Mouse (Mus musculus) WW6 (cell line): ENCODE results near the gene Rps24.
"Not testable (repeated sequence)": the region's sequence is repeated elsewhere in the genome, so short reads cannot be mapped to it uniquely, and the experiment has no call there.

Source experiments
- DNase-seq: peaks from one replicate; pipeline ENCODE4 v3.0.0-alpha.2; 2013; ENCODE audit warnings: low read depth, low spot score

Gene Rps24

DNA sequence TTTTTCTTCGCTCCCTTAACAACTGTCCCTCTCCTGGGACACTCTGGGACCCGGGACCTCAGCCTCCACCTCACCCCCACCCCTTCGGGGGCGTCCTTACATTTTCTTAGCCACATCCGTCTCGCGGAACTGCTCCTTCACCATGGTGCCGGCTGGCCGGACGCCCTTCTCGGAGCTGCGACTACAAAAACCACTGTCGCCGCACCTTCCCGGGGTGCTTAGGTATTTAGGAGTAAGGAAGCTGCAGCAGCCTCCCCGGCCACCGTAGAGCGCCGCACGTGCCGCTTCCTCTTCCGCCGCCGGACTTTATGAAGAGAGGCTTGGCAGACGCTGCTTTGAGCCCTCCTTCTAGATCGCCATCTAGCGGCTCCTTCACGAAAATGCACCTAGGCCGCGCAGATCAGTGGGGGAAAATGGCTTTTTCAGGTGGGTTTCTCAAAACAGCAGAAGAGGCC is at the start of gene Rps24, which contains the start of gene Polr3a:
Gene Rps24 (plus strand): TSS at position 353 of the 455 bp plus-strand sequence.
Gene Polr3a (minus strand): TSS at position 286 of the 455 bp plus-strand sequence.
- peak; percentile 87 for DNase-seq

GRCm38 (mm10) chr14:24443529-24443928 is 43.4 kb upstream of the Rps24 start:
- DNase-seq: not testable (repeated sequence)

GRCm38 (mm10) chr14:24458191-24458590 is 28.7 kb upstream of the Rps24 start:
- DNase-seq: no peak

DNA sequence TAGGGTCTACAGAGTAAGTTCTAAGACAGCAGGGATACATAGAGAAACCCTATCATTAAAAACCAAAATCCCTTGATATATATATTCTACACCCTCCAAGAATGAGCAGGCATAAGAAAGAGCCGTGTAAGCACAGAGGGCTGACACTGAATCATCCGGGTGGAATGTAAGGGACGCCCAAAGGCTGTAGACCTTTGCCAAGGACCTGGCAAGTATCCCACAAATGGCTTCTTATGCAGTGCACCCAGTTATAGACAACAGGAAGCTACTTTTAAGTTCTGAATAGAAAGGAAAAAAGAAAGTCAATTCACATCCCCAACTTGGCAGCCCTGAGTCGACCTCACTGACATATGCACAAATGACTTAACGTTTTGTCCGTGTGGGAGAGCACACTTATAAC is 18.1 kb upstream of the Rps24 start:
- no peak for DNase-seq

GRCm38 (mm10) chr14:24486241-24486767 is 621 bp upstream of the Rps24 start:
- no peak for DNase-seq

GRCm38 (mm10) chr14:24489772-24490171 is 2.8 kb downstream of the Rps24 start:
- DNase-seq: not testable (repeated sequence)

DNA sequence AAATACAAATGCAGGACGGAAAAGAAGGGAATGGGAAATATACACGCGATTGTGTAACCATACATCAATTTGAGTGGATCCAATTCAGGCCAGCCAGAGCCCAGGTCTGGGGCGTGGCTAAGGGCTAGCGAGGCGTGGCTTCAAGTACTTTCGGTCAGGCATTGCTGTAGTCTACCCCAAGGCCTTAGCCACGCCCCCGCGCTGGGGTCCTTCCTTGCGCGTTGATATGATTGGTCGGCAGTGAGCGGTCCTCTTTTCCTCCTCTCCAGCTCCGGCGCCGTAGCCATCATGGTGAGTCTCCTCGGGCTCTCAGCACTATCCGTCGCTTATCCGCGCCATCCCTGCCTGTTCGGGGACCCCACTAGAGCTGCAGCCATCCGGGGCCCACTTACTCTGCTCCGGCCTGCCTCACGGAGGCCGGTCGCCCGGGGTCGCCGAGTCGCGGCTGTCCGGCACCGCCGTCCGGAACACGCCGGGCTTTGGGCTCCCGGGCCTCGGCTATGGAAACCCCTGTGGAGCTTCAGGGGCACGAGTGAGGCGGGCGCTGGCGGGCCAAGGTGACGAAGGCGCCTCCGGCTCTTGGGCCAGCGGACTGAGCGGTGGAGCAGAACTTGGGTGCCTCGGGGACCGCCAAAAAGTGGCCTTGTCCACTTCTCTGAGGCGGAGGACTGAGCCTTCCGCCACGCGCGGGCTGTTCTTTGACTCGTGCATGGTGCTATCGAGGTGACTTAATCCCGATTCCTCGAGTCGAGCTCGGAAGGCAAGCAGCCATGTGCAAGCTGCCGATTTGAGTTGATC is 3.7 kb downstream of the Rps24 start:
- DNase-seq: peak; percentile 85

DNA sequence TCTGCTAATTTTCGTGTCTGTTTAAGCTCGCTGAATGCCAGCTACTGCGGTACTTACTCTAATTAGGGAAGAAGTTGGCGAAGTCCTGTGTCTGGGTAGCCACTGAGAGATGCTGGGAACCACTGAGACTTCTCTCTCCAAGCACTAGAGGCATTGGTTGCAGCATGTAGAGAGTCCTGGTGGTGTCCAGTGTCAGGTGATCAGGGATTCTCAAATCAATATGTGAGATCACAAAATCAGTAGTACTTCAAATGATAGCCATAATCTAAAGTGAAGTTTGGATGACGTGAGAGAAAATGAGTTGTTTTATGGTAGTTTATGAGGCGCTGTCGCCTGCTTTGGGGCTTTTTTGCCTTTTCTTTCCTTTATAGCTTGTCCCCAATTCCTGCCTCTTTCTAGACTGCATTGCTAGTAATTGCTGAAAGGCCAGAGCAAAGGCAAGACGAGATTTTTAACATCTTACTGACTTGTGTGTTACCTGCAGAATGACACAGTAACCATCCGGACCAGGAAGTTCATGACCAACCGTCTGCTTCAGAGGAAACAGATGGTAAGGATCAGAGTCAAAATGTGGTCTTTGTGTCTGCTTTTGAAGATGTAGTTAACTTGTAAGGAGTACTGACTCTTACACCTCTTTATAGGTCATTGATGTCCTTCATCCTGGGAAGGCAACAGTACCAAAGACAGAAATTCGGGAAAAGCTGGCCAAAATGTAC is 4.5 kb downstream of the Rps24 start:
- no peak for DNase-seq

DNA sequence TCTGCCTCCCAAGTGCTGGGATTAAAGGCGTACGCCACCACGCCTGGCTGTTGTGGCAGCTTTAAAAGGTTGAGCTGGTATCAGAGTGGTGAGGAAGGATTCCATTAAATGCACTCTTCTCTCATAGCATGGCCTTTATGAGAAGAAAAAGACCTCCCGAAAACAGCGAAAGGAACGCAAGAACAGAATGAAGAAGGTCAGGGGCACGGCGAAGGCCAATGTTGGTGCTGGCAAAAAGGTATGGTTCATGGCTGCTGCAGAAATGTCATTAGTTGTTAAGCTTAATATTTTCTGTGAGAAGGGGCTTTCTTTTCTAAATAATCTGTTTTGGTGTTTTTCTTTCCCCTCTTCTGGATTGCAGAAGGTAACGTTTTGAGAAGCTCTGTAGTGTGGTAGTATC is 6.3 kb downstream of the Rps24 start:
- no peak for DNase-seq

DNA sequence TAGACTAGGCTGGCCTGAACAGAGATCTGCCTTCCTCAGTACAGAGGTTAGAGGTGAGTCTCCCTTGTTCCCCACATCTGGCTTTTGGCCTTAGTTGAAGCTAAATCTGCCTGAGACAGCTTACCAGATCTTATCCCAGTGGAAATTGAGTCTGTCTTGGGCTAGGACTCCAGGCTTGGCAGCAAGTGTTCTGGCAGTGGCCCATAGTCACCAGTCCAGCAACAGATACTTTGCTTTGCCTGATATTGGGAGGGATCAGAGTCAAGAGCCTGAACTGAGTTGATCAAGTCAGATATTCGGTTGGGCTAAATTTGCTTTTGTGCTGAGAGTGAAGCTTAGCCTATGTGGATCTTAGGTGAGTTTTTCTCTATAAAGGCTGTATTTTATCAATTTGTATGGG is 9.6 kb downstream of the Rps24 start:
- no peak for DNase-seq

- DNase-seq: no peak
Measured at GRCm38 (mm10) chr14:24497443-24497842, 10.5 kb downstream of the Rps24 start.

GRCm38 (mm10) chr14:24498561-24499255 is 11.8 kb downstream of the Rps24 start:
- DNase-seq: no peak

- DNase-seq: no peak
Measured at GRCm38 (mm10) chr14:24499478-24499877, 12.6 kb downstream of the Rps24 start.

DNA sequence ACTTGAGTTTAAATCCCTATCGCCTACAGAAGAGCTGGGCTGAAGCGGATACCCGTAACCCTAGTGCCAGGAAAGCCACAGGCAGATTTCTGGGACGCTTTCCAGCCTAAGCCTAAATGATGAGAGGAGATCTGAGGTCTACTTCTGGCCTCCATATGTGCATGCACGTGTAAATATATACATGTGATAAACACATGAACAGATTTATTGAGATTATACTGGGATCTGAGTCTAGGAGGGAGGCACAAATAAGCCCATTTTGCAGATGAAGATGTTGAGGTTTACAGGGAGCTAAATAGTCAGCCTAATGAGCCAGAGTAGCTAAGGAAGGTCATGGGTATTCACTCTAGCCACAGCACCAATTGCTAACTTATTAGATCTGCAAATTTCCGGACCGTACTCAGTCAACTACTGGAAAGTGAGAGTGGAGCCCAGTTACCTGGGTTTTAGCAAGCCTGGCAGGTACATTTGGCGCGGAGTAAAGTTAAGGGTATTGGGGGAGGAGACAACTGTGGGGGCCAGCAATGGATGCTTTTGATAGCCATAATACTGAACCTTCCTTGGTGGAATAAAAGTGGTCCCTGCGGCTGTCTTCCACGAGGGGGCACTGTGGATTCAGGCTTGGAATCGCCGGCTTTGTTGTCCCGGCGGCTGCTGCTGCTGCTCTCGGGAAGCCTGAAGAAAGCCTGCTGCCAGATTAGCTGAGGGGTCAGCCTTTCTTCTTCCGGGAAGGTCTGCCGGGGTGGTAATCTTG is 13.3 kb downstream of the Rps24 start:
- DNase-seq: no peak

GRCm38 (mm10) chr14:24500845-24501186 is 13.9 kb downstream of the Rps24 start:
- no peak for DNase-seq

GRCm38 (mm10) chr14:24501256-24501655 is 14.3 kb downstream of the Rps24 start:
- no peak for DNase-seq

- no peak for DNase-seq
Measured at GRCm38 (mm10) chr14:24507452-24508069, 20.6 kb downstream of the Rps24 start.

DNA sequence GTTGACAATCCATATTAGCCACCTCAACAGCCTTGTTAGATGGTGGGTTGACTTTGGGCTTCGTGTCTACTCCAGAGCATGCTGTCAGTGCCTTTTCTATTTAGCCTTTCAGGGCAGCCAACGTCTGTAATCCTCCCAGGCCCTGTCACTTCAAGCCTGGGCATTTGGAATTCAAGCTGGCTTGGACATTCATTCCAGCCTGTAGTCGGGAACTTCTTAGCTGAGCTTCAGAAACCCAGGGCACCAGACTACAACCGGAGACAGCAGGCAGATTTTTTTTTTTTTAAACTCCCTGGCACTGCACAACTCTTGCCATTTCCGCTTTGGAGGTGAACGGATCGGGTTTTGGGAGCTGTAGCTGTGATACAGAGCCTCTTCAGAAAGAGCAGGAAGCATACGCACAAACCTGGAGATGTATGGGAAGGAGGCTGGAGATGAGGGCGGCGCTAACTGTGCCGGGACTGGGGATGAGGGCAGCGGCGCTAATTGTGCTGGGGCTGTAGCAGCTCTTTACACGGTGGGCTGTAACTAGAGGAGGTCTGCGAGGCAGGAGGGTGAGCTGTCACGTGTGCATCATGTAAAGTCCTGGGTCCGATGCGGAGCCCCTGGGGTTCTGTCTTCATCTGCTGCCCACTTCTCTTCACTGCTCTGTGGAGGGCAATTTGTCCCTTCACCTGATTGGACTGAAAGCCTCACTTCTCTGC is 21.3 kb downstream of the Rps24 start:
- DNase-seq: no peak

DNA sequence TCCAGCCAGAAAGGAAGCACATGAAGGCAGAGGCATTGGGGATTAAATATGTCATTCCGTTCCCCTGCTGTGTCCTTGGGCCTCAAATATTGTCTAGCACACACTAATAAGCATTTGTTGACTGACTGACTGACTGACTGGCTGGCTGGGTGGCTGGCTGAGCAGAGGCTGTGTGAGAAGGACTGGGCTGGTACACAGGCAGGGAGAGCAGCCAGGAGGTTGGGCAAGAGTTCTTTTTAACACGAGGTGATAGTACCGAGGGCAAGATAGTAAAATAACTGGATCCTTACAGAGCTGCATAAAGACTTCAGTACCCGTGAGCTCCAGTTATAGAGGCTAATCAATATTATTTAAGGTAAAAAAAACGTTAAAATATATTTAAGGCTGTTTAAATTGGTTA is 22.6 kb downstream of the Rps24 start:
- no peak for DNase-seq

DNA sequence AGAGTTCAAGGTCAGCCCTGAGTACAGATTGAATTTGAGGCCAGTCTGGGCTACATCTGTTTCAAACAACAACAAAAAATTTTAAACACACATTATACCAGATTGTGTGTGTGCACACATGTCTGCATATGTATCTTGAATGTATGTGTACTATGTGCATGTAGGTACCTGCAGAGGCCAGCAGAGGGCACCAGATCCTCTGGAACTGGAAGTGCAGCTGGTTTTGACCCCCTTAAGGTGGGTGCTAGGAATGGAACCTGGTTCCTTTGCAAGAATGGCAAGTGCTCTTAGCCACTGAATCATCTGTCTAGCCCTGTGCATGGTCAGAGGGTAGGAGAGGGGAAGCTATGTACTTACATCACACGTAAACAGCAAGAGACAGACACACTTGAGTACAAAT is 23.3 kb downstream of the Rps24 start:
- no peak for DNase-seq
